Comparison of ENCODE assay signal across 8 mouse cellular contexts in genomic region chr1:72220008-72220407, GRCm38 (mm10). TPM values are rescaled to one million over a fixed set of nuclear protein-coding genes. Genes with fewer than 3 reads are reported as not detected.
A peak's percentile ranks its signal among the peaks of the same experiment; 100 is the strongest.
DNase-seq lines count a peak whose midpoint lies in the region; ATAC-seq lines count a peak whose summit lies in the region.

No protein-coding gene starts in this region.

- peak; percentile 52 for DNase-seq in layer of hippocampus, adult 11-12 months (ENCODE audit: low spot score)
- no peak for DNase-seq in layer of hippocampus, adult 9-10 months (ENCODE audit: low spot score)
- peak; percentile 75 for DNase-seq in NIH3T3 (ENCODE audit: low read depth)
- DNase-seq in kidney, adult 18-20 months: no peak
- no peak for DNase-seq in testis, postnatal 10 days (ENCODE audit: low spot score)

- peak; percentile 72 for ATAC-seq in common myeloid progenitor, adult 5-6 weeks (replicated peaks; ENCODE audit: low read depth, poor library complexity, severe bottlenecking)
- 0 out of 2 replicates have a peak, but pooled peaks have one; percentile 45 for ATAC-seq in megakaryocyte-erythroid progenitor cell, adult 5-6 weeks (replicated peaks; ENCODE audit: low FRiP score, low TSS enrichment, poor library complexity, severe bottlenecking)
- no peak for ATAC-seq in monocyte, adult 5-6 weeks (replicated peaks; ENCODE audit: insufficient number of reproducible peaks, low FRiP score, low TSS enrichment, poor library complexity, severe bottlenecking)

RNA-seq across cellular contexts. Expression of gene Mreg, which starts 7.9 kb away (rescaled TPM):
- total RNA-seq in common myeloid progenitor, adult 5-6 weeks (2017): 0.05 TPM in 1 of 2 replicates, not detected in the other
- total RNA-seq in megakaryocyte-erythroid progenitor cell, adult 5-6 weeks (2014; fragmentation: Nextera tagmentation): not detected in 2 replicates
- total RNA-seq in megakaryocyte-erythroid progenitor cell, adult 5-6 weeks (2017): not detected in 2 replicates
- 0.53 to 0.78 TPM (median 0.57 TPM) in 3 replicates for total RNA-seq in monocyte, adult 5-6 weeks (2017)

Comparison
In these comparisons a context has a peak if more than half of its experiments do, and no peak if none do; other contexts are left out.
1. DNase-seq: peak in layer of hippocampus, adult 11-12 months (single experiment) and NIH3T3 (single experiment); none in layer of hippocampus, adult 9-10 months (single experiment), kidney, adult 18-20 months (single experiment) and testis, postnatal 10 days (single experiment).